32 mouse cellular contexts compared by ENCODE assay signal in the genomic region with DNA sequence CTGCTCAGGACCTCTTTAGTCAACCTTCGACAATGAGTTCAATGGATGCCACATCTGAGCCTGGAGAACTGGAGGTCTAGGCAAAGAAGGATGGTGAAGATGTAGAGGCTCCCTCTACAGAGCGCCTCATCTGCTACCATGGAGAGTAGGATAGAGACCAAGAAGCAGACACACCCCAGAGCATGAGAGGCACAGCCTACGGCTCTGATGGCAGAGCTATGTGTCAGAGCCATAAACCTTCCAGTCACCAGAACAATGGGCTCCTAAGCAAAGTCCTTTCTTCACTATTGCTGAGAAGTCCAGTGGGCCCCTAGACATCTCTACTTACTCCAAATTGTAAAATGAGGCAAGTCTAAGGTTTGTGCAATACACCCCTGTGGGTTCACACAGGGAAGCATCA.
"Had no signal": no experiment of that assay in that cellular context is flagged by ENCODE, and none has a peak within 500 bp of the region (broad histone marks: within the 10 kb centered on the region; RNA-seq: fewer than 3 reads in every experiment).

No protein-coding gene starts in this region.

- H3K9ac ChIP-seq: limb, embryonic 12.5 days; limb, embryonic 13.5 days; limb, embryonic 15.5 days; liver, embryonic 12.5 days; liver, embryonic 13.5 days; liver, embryonic 14.5 days; liver, embryonic 15.5 days; liver, postnatal 0 days; lung, embryonic 14.5 days; lung, embryonic 15.5 days; midbrain, embryonic 12.5 days; midbrain, embryonic 13.5 days; midbrain, embryonic 15.5 days; neural tube, embryonic 12.5 days; neural tube, embryonic 13.5 days had no signal

- H3K4me3 ChIP-seq: limb, embryonic 10.5 days; limb, embryonic 12.5 days; limb, embryonic 13.5 days; limb, embryonic 15.5 days; liver, embryonic 12.5 days; liver, embryonic 13.5 days; liver, embryonic 15.5 days; lung, embryonic 15.5 days; megakaryocyte, embryonic 14.5 days; midbrain, embryonic 10.5 days; midbrain, embryonic 12.5 days; midbrain, embryonic 13.5 days; midbrain, embryonic 15.5 days; myocyte; neural tube, embryonic 12.5 days; neural tube, embryonic 13.5 days had no signal

- H3K4me1 ChIP-seq: limb, embryonic 12.5 days; limb, embryonic 13.5 days; limb, embryonic 15.5 days; liver, embryonic 12.5 days; liver, embryonic 13.5 days; liver, embryonic 15.5 days; lung, embryonic 15.5 days; megakaryocyte, embryonic 14.5 days; midbrain, embryonic 10.5 days; midbrain, embryonic 12.5 days; midbrain, embryonic 13.5 days; midbrain, embryonic 15.5 days; neural tube, embryonic 12.5 days had no signal

- H3K36me3 ChIP-seq: limb, embryonic 10.5 days; limb, embryonic 12.5 days; limb, embryonic 13.5 days; limb, embryonic 15.5 days; liver, embryonic 12.5 days; liver, embryonic 13.5 days; liver, embryonic 15.5 days; lung, embryonic 15.5 days; midbrain, embryonic 10.5 days; midbrain, embryonic 12.5 days; midbrain, embryonic 13.5 days; midbrain, embryonic 15.5 days; neural tube, embryonic 12.5 days; neural tube, embryonic 13.5 days had no signal

- H3K9me3 ChIP-seq: limb, embryonic 10.5 days; limb, embryonic 12.5 days; limb, embryonic 13.5 days; limb, embryonic 15.5 days; liver, embryonic 12.5 days; liver, embryonic 13.5 days; liver, embryonic 15.5 days; lung, embryonic 15.5 days; megakaryocyte, embryonic 14.5 days; midbrain, embryonic 10.5 days; midbrain, embryonic 12.5 days; midbrain, embryonic 13.5 days; midbrain, embryonic 15.5 days; neural tube, embryonic 12.5 days; neural tube, embryonic 13.5 days had no signal

- H3K4me2 ChIP-seq: limb, embryonic 12.5 days; limb, embryonic 13.5 days; limb, embryonic 15.5 days; liver, embryonic 11.5 days; liver, embryonic 12.5 days; liver, embryonic 13.5 days; liver, embryonic 15.5 days; lung, embryonic 14.5 days; lung, embryonic 15.5 days; midbrain, embryonic 11.5 days; midbrain, embryonic 12.5 days; midbrain, embryonic 13.5 days; midbrain, embryonic 15.5 days; neural tube, embryonic 12.5 days; neural tube, embryonic 13.5 days had no signal

- DNase-seq: left cerebral cortex, postnatal 4 days; liver, embryonic 13.5 days; liver, postnatal 0 days; lung, adult 18-20 months; lung, adult 2 months; lung, embryonic 14.5 days; lung, postnatal 10 days; lung, postnatal 14 days; lung, postnatal 36 days; lung, postnatal 4 days; midbrain, embryonic 14.5 days had no signal

- H3K27ac ChIP-seq: limb, embryonic 10.5 days; limb, embryonic 12.5 days; limb, embryonic 13.5 days; limb, embryonic 15.5 days; liver, embryonic 12.5 days; liver, embryonic 13.5 days; liver, embryonic 14.5 days; liver, embryonic 15.5 days; lung, embryonic 15.5 days; macrophage; midbrain, embryonic 10.5 days; midbrain, embryonic 12.5 days; midbrain, embryonic 13.5 days; midbrain, embryonic 15.5 days; neural tube, embryonic 12.5 days; neural tube, embryonic 13.5 days had no signal

- H3K27me3 ChIP-seq: limb, embryonic 12.5 days; limb, embryonic 15.5 days; liver, embryonic 12.5 days; liver, embryonic 13.5 days; liver, embryonic 15.5 days; lung, embryonic 15.5 days; midbrain, embryonic 12.5 days; midbrain, embryonic 13.5 days; midbrain, embryonic 15.5 days; neural tube, embryonic 12.5 days; neural tube, embryonic 13.5 days had no signal

- ATAC-seq: liver, embryonic 12.5 days; liver, postnatal 0 days; lung, postnatal 0 days; midbrain, embryonic 13.5 days; midbrain, embryonic 15.5 days; midbrain, embryonic 16.5 days had no signal
